Mouse (Mus musculus) forebrain, embryonic 13.5 days (tissue): Measurements from ENCODE around the gene Sec16a. TPM values are rescaled to one million over a fixed set of nuclear protein-coding genes. Genes with fewer than 3 reads are reported as not detected.
A peak's percentile ranks its signal among the peaks of the same experiment; 100 is the strongest.

Source experiments
- ATAC-seq: fragments of 200-750 bp; cut with Nextera tagmentation; 2 replicates; pipeline ENCODE4 v1.8.0; 2017
- H3K27ac ChIP-seq: fragments of 300-500 bp; sonication (generic); 2 replicates; pipeline ENCODE4 v1.5.1; 2015; ENCODE audit warnings: inconsistent platforms, mild to moderate bottlenecking, moderate library complexity
- H3K27me3 ChIP-seq: fragments of 300-500 bp; sonication (generic); 2 replicates; pipeline ENCODE4 v1.6.1; 2015; ENCODE audit warnings: mild to moderate bottlenecking, inconsistent platforms
- H3K36me3 ChIP-seq: fragments of 300-500 bp; sonication (generic); 2 replicates; pipeline ENCODE4 v1.6.1; 2015; ENCODE audit warnings: mild to moderate bottlenecking, inconsistent platforms; ENCODE audit not compliant: poor library complexity, severe bottlenecking
- H3K4me1 ChIP-seq: fragments of 300-500 bp; sonication (generic); 2 replicates; pipeline ENCODE4 v1.6.1; 2015; ENCODE audit warnings: inconsistent platforms
- H3K4me2 ChIP-seq: fragments of 300-500 bp; sonication (generic); 2 replicates; pipeline ENCODE4 v1.6.1; 2015; ENCODE audit warnings: inconsistent platforms, mild to moderate bottlenecking, moderate library complexity
- H3K4me3 ChIP-seq: fragments of 300-500 bp; sonication (generic); 2 replicates; pipeline ENCODE4 v1.5.1; 2015; ENCODE audit warnings: mild to moderate bottlenecking, inconsistent platforms
- H3K9ac ChIP-seq: fragments of 300-500 bp; sonication (generic); 2 replicates; pipeline ENCODE4 v1.6.1; 2015; ENCODE audit warnings: mild to moderate bottlenecking, inconsistent platforms
- H3K9me3 ChIP-seq: fragments of 300-500 bp; sonication (generic); replicated peaks from 2 replicates; pipeline ENCODE4 v1.6.1; 2016; ENCODE audit warnings: inconsistent platforms
- WGBS: fragments of 180-500 bp; shearing (Covaris S2); methylation state at CpG from one replicate; pipeline ENCODE4 v1.1.7; 2015; 5-methylcytosine and 5-hydroxymethylcytosine counted together
- polyA plus RNA-seq: library from polyadenylated mRNA; unstranded; fragments of >200 nt; fragmentation: Nextera tagmentation; extraction: Ambion mirVana; gene quantifications from 2 replicates; pipeline ENCODE4 v1.2.1, GENCODE M21; 2015

The Sec16a gene
- polyA plus RNA-seq, 1 experiment from 2014 or later = 16.9 TPM

DNA sequence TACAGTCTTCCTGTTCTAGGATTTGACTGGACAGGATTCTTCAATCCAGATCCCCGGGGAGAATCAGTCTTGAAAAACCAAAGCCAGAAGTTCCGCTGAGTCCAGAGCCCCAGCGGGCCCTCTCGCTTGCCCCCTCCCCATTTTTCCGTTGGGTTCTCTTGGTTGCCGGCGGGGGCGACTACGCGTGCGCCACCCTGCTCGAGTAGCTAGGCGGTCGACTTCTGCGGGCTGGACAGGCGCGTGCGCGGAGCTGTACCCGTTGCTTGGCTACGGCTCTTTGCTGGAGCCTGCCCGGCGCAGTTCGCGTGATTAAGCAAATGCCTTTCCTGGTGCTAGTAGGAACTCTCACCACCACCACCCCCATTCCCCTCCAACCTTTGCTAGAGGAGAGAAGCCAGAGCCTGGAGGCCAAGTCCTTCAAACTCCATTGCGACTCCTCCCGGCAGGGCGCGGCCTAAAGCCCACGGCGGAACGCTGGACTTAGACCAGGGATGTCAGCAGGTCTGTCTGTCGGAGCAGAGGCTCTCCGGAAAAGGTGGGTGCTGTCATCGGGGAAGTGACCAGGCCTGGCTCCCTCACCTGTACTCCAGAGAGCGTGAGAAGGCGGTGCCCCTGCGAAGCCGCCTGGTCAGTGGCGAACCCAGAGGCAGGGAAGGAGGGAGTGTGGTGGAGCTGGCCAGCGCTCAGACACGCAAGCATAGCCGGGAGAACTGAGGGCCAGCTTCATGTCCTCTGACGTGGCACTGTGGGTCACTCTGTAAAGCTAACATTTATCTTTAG is 840 bp upstream of the Sec16a start:
- Histone ChIP-seq H3K4me3 (peak overlapping the region; percentile 89), H3K9me3 (no peaks in the 10 kb centered on the region), H3K27ac (peak overlapping the region; percentile 81), H3K9ac (peak overlapping the region; percentile 71), H3K36me3 (peaks cover 10% of the 10 kb centered on the region), H3K27me3 (no peaks in the 10 kb centered on the region), H3K4me1 (peaks cover 51% of the 10 kb centered on the region), H3K4me2 (peak overlapping the region; percentile 97)
- WGBS = under 1% methylated on average over 44 of the region's 44 CpGs
- ATAC-seq = peak; percentile 90

DNA sequence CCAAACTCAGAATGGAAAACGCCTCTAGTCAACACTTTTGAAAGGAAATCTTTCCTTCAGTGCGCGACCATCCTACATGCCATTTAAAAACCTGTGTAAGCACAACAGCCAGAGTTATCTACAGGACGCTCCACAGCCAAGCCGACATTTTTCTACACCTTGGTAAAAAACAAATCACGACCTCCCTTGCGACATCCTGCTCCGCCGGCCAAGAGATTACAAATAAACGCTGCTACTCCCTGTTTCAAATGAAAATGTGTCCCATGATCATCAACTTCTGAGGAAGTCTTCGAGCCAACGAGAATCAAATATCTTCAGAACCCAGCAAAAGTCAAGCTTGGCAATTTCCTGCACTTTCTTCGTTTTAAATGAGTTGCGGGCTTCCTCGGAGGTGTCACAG is 648 bp downstream of the Sec16a start:
- Histone ChIP-seq H3K4me1 (peaks cover 47% of the 10 kb centered on the region), H3K36me3 (peaks cover 25% of the 10 kb centered on the region), H3K9me3 (no peaks in the 10 kb centered on the region), H3K27ac (peak overlapping the region; percentile 81; the same call in 1 of the 2 replicates), H3K4me2 (peak overlapping the region; percentile 61), H3K4me3 (peak overlapping the region; percentile 89), H3K27me3 (no peaks in the 10 kb centered on the region), H3K9ac (peak overlapping the region; percentile 85)
- ATAC-seq = no peak
- 5% methylated on average over 15 of the region's 15 CpGs for WGBS

DNA sequence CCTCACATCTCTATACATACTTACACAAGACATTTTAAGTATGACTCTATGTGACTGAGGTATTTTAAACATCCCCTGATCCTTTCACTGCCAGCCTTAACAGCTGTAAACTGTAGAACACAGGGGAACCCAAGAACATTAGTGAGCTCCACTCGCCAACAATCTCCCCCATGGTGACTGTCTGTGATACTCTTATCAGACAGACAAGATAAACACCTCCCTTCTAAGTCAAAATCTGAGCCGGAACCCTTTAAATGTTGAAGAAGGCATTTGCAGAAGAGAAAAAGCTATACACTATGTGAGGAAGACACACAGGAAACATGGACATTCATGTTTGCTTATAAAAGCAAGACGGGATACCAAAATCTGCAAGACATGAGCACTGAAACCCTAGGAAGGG is 1.1 kb downstream of the Sec16a start:
- WGBS = 56% methylated on average over 3 of the region's 3 CpGs
- ATAC-seq = no peak
- peak overlapping the region; percentile 85 for H3K9ac ChIP-seq
- H3K9me3 ChIP-seq = no peaks in the 10 kb centered on the region
- peak overlapping the region; percentile 89 for H3K4me3 ChIP-seq
- no peak overlapping the region for H3K27ac ChIP-seq
- H3K4me2 ChIP-seq = peak overlapping the region; percentile 61
- peaks cover 47% of the 10 kb centered on the region for H3K4me1 ChIP-seq
- no peaks in the 10 kb centered on the region for H3K27me3 ChIP-seq
- peaks cover 30% of the 10 kb centered on the region for H3K36me3 ChIP-seq

DNA sequence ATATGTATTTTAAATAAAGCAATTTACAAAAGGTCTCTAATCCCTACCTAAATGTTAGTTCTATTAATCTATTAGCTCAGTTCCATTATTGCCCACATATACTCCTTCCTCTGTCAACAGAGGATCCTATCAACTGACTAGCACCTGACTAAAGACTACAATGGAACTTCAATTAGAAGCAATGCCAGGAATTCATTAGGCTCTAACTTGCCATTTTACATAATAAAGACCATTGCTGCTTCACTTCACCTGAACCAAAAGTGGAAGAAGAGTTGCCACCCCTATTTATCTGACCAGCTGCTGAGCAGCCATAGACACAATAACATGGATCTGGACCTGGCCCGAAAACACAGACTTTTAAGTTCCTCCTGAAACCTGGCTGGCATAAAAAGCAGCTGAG is 2.2 kb downstream of the Sec16a start:
- Histone ChIP-seq H3K36me3 (peaks cover 39% of the 10 kb centered on the region), H3K4me2 (peak overlapping the region; percentile 61), H3K4me1 (peaks cover 51% of the 10 kb centered on the region), H3K4me3 (no peak overlapping the region), H3K27ac (no peak overlapping the region), H3K9ac (peak overlapping the region; percentile 14; the same call in 1 of the 2 replicates), H3K9me3 (no peaks in the 10 kb centered on the region), H3K27me3 (no peaks in the 10 kb centered on the region)
- ATAC-seq = no peak
- WGBS = 33% methylated on average over 1 of the region's 1 CpGs

DNA sequence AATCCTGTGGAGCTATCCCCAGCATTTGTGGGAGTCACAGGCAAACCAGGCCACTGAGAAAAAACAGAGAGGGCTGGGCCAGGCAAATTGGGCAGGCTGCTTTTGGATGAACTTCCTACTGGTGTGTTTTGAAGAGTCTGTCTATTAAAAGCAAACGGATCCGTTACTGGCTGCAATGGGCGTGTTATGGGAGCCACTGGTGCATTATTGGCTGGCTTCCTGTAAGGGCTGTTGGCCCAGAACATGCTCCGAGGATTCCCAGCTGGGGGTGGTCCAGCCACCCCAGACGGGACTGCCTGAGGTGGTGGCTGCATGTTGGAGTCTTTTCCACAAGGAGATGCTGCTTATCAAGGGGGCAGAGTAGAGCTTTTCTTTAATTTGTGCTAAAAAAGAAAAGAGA is 3.3 kb downstream of the Sec16a start:
- Histone ChIP-seq H3K9me3 (no peaks in the 10 kb centered on the region), H3K4me2 (no peak overlapping the region), H3K9ac (no peak overlapping the region), H3K36me3 (peaks cover 49% of the 10 kb centered on the region), H3K27ac (no peak overlapping the region), H3K4me3 (no peak overlapping the region), H3K27me3 (no peaks in the 10 kb centered on the region), H3K4me1 (peaks cover 47% of the 10 kb centered on the region)
- 68% methylated on average over 5 of the region's 5 CpGs for WGBS
- ATAC-seq = no peak

DNA sequence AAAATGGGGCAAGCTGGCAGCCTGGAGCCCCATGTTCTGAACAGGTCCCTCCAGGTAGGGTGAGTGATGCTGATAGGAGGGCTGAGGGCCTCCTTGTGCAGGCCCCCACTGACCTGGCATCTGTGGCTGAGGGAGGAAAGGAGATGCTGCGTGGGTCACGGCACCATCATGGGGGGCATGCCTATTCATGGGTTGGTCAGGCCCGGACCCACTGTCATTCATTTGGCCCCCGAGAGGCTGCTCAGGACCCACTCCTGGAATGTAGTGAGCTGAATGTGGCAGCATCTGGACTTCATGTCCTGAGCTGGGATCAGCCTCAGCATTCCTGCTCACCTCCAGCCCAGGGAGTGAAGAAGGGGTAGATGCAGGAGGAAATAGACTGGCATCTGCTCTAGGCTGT is 3.8 kb downstream of the Sec16a start:
- no peak overlapping the region for H3K9ac ChIP-seq
- H3K4me3 ChIP-seq = no peak overlapping the region
- no peak overlapping the region for H3K27ac ChIP-seq
- H3K9me3 ChIP-seq = no peaks in the 10 kb centered on the region
- peaks cover 44% of the 10 kb centered on the region for H3K4me1 ChIP-seq
- no peak for ATAC-seq
- WGBS = 98% methylated on average over 4 of the region's 4 CpGs
- no peak overlapping the region for H3K4me2 ChIP-seq
- H3K27me3 ChIP-seq = no peaks in the 10 kb centered on the region
- peaks cover 49% of the 10 kb centered on the region for H3K36me3 ChIP-seq

DNA sequence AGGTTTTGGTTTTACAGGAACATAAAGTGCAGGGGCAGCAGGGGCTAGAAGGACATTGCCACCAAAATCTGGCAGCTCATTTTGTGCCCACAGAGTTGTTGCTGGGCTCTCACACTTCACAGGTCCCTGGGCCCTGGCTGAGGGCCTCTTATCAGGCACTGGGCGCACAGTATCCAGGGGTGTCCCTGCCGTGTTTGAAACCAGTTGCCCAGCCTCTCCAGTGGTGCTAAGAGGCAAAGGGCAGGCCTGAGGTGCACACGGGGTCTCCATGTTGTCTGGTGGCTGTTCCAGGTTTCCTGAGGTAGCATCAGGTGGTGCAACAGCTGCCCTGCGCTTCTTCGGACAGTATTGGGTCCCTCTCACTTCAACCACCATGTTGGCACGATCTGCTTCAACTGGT is 5.3 kb downstream of the Sec16a start:
- peaks cover 41% of the 10 kb centered on the region for H3K4me1 ChIP-seq
- no peak overlapping the region for H3K4me2 ChIP-seq
- H3K9ac ChIP-seq = no peak overlapping the region
- no peaks in the 10 kb centered on the region for H3K9me3 ChIP-seq
- no peak for ATAC-seq
- 94% methylated on average over 6 of the region's 6 CpGs for WGBS
- no peak overlapping the region for H3K4me3 ChIP-seq
- H3K36me3 ChIP-seq = peaks cover 64% of the 10 kb centered on the region
- no peak overlapping the region for H3K27ac ChIP-seq
- H3K27me3 ChIP-seq = no peaks in the 10 kb centered on the region

DNA sequence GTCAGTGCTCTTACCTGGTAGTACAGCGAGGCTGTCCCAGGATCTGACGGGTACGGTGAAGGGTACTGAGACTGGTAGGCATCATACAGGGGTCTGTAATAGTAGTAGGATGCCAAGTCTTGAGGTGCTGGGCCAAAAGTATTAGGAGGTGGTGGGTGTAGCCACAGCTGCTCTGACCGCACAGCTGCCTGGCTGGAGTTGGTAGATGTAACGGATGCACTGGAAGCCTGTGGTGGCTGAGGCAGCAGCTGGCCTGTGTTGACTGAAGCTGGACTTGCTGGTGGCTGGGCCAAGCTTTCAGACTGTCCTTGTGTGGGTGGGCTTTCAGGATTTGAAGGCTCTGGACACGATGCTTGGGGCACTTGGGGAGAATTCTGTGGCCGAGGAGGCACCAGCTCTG is 6.6 kb downstream of the Sec16a start:
- Histone ChIP-seq H3K4me2 (no peak overlapping the region), H3K4me3 (no peak overlapping the region), H3K9me3 (no peaks in the 10 kb centered on the region), H3K27ac (no peak overlapping the region), H3K4me1 (peaks cover 29% of the 10 kb centered on the region), H3K27me3 (no peaks in the 10 kb centered on the region), H3K36me3 (peaks cover 77% of the 10 kb centered on the region), H3K9ac (0 out of 2 replicates have a peak overlapping the region, but pooled peaks have one; percentile 7)
- 91% methylated on average over 7 of the region's 7 CpGs for WGBS
- no peak for ATAC-seq

DNA sequence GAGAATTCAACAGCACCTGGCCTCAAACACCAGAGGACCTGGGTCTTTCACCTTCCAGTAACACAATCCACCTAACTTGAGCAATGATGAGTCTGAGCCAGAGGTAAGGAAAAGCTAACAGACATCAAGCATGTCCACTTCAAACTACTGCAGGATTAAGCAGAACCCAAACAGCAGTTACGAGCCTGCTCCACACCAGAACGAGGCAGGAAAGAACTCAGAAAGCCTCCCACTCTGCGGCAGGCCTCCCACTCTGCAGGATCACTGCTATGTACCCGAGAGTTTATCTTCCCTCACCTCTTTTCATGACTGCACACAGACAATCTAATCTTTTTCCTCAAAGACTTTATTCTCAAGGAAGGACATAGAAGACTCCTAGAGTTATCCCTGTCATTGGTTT is 7.8 kb downstream of the Sec16a start:
- 82% methylated on average over 4 of the region's 4 CpGs for WGBS
- peak overlapping the region; percentile 44; the same call in 1 of the 2 replicates for H3K9ac ChIP-seq

DNA sequence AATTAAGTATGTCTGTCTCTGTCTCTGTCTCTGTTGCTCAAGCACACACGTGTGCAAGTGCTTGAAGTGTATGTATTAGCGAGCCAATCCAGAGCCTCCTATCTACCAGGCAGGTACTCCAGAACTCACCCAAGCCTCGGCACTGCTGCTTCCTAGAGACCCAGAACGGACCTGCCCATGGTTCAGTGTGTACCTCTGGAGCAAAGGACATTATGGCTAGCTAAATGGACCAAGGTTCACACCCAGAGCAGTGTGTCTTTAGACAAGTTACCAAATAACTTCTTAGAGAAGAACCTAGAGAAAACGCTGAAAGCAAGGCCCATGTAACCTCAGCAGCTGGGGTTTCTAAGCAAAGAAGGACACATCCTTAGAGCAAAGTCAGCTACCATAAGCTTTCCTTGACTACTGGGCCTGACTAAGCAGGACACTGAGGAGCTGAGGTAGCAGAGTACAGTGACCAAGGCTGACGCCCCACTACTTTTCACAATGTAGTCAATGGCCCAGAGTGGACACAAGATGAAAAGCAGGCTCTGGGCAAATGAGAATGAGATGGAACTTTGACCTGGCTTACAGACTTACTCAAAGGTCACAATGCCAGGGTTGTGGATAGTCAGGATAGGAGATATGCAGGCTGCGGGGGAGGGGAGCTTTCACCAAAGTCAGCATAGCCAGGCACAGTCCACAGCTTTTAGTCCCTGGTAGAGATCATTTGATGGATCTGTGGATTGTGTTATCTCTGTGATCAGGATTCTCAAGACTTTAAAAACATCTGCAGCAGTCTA is 10.0 kb downstream of the Sec16a start:
- Histone ChIP-seq H3K27ac (no peak overlapping the region), H3K9me3 (no peaks in the 10 kb centered on the region), H3K4me2 (no peak overlapping the region), H3K9ac (no peak overlapping the region), H3K4me1 (peaks cover 16% of the 10 kb centered on the region), H3K27me3 (no peaks in the 10 kb centered on the region), H3K4me3 (no peak overlapping the region), H3K36me3 (peaks cover 90% of the 10 kb centered on the region)
- whole genome bisulfite sequencing = 95% methylated on average over 7 of the region's 7 CpGs
- no peak for ATAC-seq

More for the DNA sequence above, 7.8 kb downstream of the Sec16a start:
- ATAC-seq = no peak
- H3K27ac ChIP-seq = no peak overlapping the region
- H3K27me3 ChIP-seq = no peaks in the 10 kb centered on the region
- no peaks in the 10 kb centered on the region for H3K9me3 ChIP-seq
- H3K4me3 ChIP-seq = no peak overlapping the region
- no peak overlapping the region for H3K4me2 ChIP-seq
- H3K36me3 ChIP-seq = peaks cover 88% of the 10 kb centered on the region
- H3K4me1 ChIP-seq = peaks cover 18% of the 10 kb centered on the region

DNA sequence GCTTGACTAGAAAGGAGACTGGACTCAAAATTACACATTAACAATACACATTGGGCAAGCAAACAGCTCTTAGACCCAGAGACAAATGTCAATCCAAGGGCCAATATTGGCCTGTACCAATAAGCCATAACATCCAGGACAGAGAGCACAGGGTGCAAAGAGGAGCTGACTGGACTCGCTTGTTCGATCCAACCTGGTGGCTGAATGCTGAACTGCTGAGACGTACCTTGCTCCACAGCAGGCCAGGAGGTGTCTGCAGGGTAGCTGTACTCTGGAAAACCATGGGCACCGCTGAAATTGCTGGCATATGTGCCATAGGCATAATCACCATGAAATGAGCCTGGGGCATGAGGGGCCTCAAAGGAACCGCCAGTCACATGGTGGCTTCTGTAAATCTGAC is 15.2 kb downstream of the Sec16a start:
- no peak for ATAC-seq
- Histone ChIP-seq H3K4me1 (no peaks in the 10 kb centered on the region), H3K27me3 (no peaks in the 10 kb centered on the region), H3K4me2 (no peak overlapping the region), H3K9me3 (no peaks in the 10 kb centered on the region), H3K27ac (no peak overlapping the region), H3K9ac (no peak overlapping the region), H3K4me3 (no peak overlapping the region), H3K36me3 (peaks cover 98% of the 10 kb centered on the region)
- 91% methylated on average over 5 of the region's 5 CpGs for WGBS

DNA sequence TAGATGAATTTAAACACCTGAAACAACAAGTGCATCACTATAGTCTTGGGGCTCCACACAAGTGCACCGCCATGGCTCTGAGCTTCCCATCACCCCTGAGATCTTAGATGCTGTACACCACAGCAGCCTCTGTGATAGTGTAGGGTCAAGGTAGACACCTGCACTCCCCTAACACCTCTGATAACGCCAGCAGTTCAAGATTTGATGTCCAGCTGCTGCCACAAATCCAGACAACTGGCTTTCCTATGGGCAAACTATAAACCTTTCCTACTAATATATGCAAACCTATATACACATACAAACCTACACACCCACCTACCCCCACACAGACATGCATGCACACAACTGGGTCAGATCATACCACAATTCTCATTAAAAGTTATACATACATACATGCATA is 20.5 kb downstream of the Sec16a start:
- Histone ChIP-seq H3K27ac (no peak overlapping the region), H3K9me3 (no peaks in the 10 kb centered on the region), H3K36me3 (peaks cover 99% of the 10 kb centered on the region), H3K4me1 (no peaks in the 10 kb centered on the region), H3K4me2 (no peak overlapping the region), H3K9ac (no peak overlapping the region), H3K27me3 (no peaks in the 10 kb centered on the region), H3K4me3 (no peak overlapping the region)
- ATAC-seq = no peak
- 96% methylated on average over 2 of the region's 2 CpGs for WGBS
